Mouse (Mus musculus) small intestine, adult 2 months (tissue): Measurements from ENCODE around the gene Taok2. TPM values are rescaled to one million over a fixed set of nuclear protein-coding genes. Genes with fewer than 3 reads are reported as not detected.
A peak's percentile ranks its signal among the peaks of the same experiment; 100 is the strongest.
"Not testable (repeated sequence)": the region's sequence is repeated elsewhere in the genome, so short reads cannot be mapped to it uniquely, and the experiment has no call there.

ENCODE experiments used
- H3K27ac ChIP-seq: fragments of 200-500 bp; 2 replicates; pipeline ENCODE4 v1.5.1; 2012; ENCODE audit warnings: low read depth, low read length, control low read depth, inconsistent platforms; ENCODE audit not compliant: insufficient read depth
- H3K27me3 ChIP-seq: fragments of 200-500 bp; 2 replicates; pipeline ENCODE4 v1.6.1; 2012; ENCODE audit warnings: mild to moderate bottlenecking, moderate library complexity, low read length, inconsistent platforms; ENCODE audit not compliant: control insufficient read depth, insufficient read depth
- H3K36me3 ChIP-seq: fragments of 200-500 bp; 2 replicates; pipeline ENCODE4 v1.6.1; 2012; ENCODE audit warnings: mild to moderate bottlenecking, low read length, control low read depth, inconsistent platforms; ENCODE audit not compliant: control insufficient read depth, insufficient read depth
- H3K4me1 ChIP-seq: fragments of 200-500 bp; 2 replicates; pipeline ENCODE4 v1.6.1; 2012; ENCODE audit warnings: low read length, inconsistent platforms, mixed read lengths; ENCODE audit not compliant: control insufficient read depth, insufficient read depth, insufficient read length
- H3K4me3 ChIP-seq: fragments of 200-500 bp; 2 replicates; pipeline ENCODE4 v1.5.1; 2012; ENCODE audit warnings: low read depth, mild to moderate bottlenecking, control low read depth, inconsistent platforms, low read length, moderate library complexity
- CTCF ChIP-seq: fragments of 200-500 bp; IDR thresholded peaks from 2 replicates; pipeline ENCODE4 v1.5.1; 2012; ENCODE audit warnings: low read depth, mild to moderate bottlenecking, control low read depth, inconsistent platforms, low read length, moderate library complexity, mixed read lengths; ENCODE audit not compliant: insufficient replicate concordance, insufficient read length; ENCODE audit errors: extremely low read depth
- POLR2A ChIP-seq: fragments of 200-500 bp; IDR thresholded peaks from 2 replicates; pipeline ENCODE4 v1.6.1; 2012; ENCODE audit warnings: low read depth, mild to moderate bottlenecking, control low read depth, inconsistent platforms, low read length, moderate library complexity
- WGBS: fragments of 180-500 bp; shearing (Covaris S2); methylation state at CpG from one replicate; pipeline ENCODE4 v1.1.7; 2018; 5-methylcytosine and 5-hydroxymethylcytosine counted together
- polyA plus RNA-seq: library from polyadenylated mRNA; depleted of rRNA; stranded (reverse); fragments of >200 nt; gene quantifications from 2 replicates; pipeline ENCODE4 v1.2.3, GENCODE M21; 2012

Taok2 gene
- polyA plus RNA-seq, 1 experiment = 77.4 TPM

GRCm38 (mm10) chr7:126922624-126923060 lies 38.1 kb upstream of the Taok2 start, which contains the start of gene Tmem219:
Gene Tmem219, minus strand, starts transcription at chr7:126922917.
- 15% methylated on average over 5 of the region's 5 CpGs for WGBS
- H3K4me3 ChIP-seq = peak within 1 kb of the TSS; percentile 40

GRCm38 (mm10) chr7:126921563-126921962 lies 37.1 kb upstream of the Taok2 start:
- Histone ChIP-seq H3K36me3 (no peaks in the 10 kb centered on the region), H3K4me3 (no peak overlapping the region), H3K27me3 (no peaks in the 10 kb centered on the region), H3K27ac (peak overlapping the region; percentile 68), H3K4me1 (peaks cover 12% of the 10 kb centered on the region; the same call in 1 of the 2 replicates)
- 29% methylated on average over 2 of the region's 2 CpGs for WGBS
- TF ChIP-seq CTCF = no peak
- no peak for TF ChIP-seq POLR2A

More at GRCm38 (mm10) chr7:126922624-126923060, 38.1 kb upstream of the Taok2 start, which contains the start of gene Tmem219:
- Histone ChIP-seq H3K4me1 (peaks cover 12% of the 10 kb centered on the region; the same call in 1 of the 2 replicates), H3K36me3 (no peaks in the 10 kb centered on the region), H3K27me3 (no peaks in the 10 kb centered on the region), H3K27ac (peak within 1 kb of the TSS; percentile 68)
- TF ChIP-seq POLR2A (no peak), CTCF (no peak)

GRCm38 (mm10) chr7:126919973-126920372 lies 35.5 kb upstream of the Taok2 start:
- 85% methylated on average over 4 of the region's 4 CpGs for WGBS
- Histone ChIP-seq H3K36me3 (no peaks in the 10 kb centered on the region), H3K27me3 (no peaks in the 10 kb centered on the region), H3K4me1 (peaks cover 12% of the 10 kb centered on the region; the same call in 1 of the 2 replicates), H3K27ac (no peak overlapping the region), H3K4me3 (no peak overlapping the region)
- TF ChIP-seq POLR2A (no peak), CTCF (no peak)

- WGBS = 45% methylated on average over 4 of the region's 4 CpGs
- H3K4me1 ChIP-seq = peaks cover 12% of the 10 kb centered on the region; the same call in 1 of the 2 replicates
- H3K4me3 ChIP-seq, H3K36me3 ChIP-seq, H3K27ac ChIP-seq, H3K27me3 ChIP-seq: not testable (repeated sequence)
Observed at GRCm38 (mm10) chr7:126918356-126918755, 33.9 kb upstream of the Taok2 start.

- no peaks in the 10 kb centered on the region for H3K4me1 ChIP-seq
- TF ChIP-seq POLR2A = no peak
- TF ChIP-seq CTCF = no peak
- 46% methylated on average over 3 of the region's 3 CpGs for WGBS
- no peaks in the 10 kb centered on the region for H3K27me3 ChIP-seq
- H3K36me3 ChIP-seq = no peaks in the 10 kb centered on the region
- no peak overlapping the region for H3K27ac ChIP-seq
- no peak overlapping the region for H3K4me3 ChIP-seq
Observed at GRCm38 (mm10) chr7:126914844-126915243, 30.3 kb upstream of the Taok2 start.

- Histone ChIP-seq H3K4me1 (no peaks in the 10 kb centered on the region), H3K4me3 (no peak overlapping the region), H3K27ac (no peak overlapping the region), H3K36me3 (no peaks in the 10 kb centered on the region), H3K27me3 (no peaks in the 10 kb centered on the region)
- TF ChIP-seq POLR2A (no peak), CTCF (no peak)
- WGBS = 48% methylated on average over 3 of the region's 3 CpGs
Observed at GRCm38 (mm10) chr7:126905590-126905989, 21.1 kb upstream of the Taok2 start.

GRCm38 (mm10) chr7:126899781-126900180 lies 15.3 kb upstream of the Taok2 start:
- H3K36me3 ChIP-seq, H3K27ac ChIP-seq, H3K27me3 ChIP-seq, H3K4me3 ChIP-seq: not testable (repeated sequence)
- 94% methylated on average over 8 of the region's 9 CpGs for WGBS
- peaks cover 15% of the 10 kb centered on the region for H3K4me1 ChIP-seq
